Mouse (Mus musculus) adrenal gland, adult 10 weeks (tissue): ENCODE results near the gene Gm6164. TPM values are rescaled to one million over a fixed set of nuclear protein-coding genes. Genes with fewer than 3 reads are reported as not detected.

ENCODE experiments used
- polyA plus RNA-seq: library from polyadenylated mRNA; stranded (reverse); fragments of 350-450 nt; fragmentation: Illumina TruSeq; extraction: RNeasy Lipid Tissue Mini Kit (QIAGEN cat#74804); gene quantifications from one replicate; pipeline ENCODE4 v1.2.3, GENCODE M21; 2014; ENCODE audit warnings: low read depth, low replicate concordance

Gm6164 gene
- not detected for polyA plus RNA-seq

GRCm38 (mm10) chr7:20205507-20205906 is at the start of gene Gm6164:
Gene Gm6164 (minus strand): TSS chr7:20205607.

GRCm38 (mm10) chr7:20233728-20234127 is 28.3 kb upstream of the Gm6164 start, which contains the start of gene Gm4498:
Gene Gm4498 (minus strand): TSS chr7:20233828.

GRCm38 (mm10) chr7:20193410-20193809 is 12.0 kb downstream of the Gm6164 start, which contains the start of gene Vmn1r95:
Gene Vmn1r95 (plus strand): TSS chr7:20193710.

GRCm38 (mm10) chr7:20168277-20168676 is 37.1 kb downstream of the Gm6164 start, which contains the start of gene Vmn1r94:
Gene Vmn1r94 (minus strand): TSS chr7:20168377.

Other genes starting within 250 kb of the Gm6164 start
- not detected for gene Ceacam20, start 240.2 kb downstream of the Gm6164 start, polyA plus RNA-seq
- gene Nlrp9b, start 214.1 kb downstream of the Gm6164 start, polyA plus RNA-seq, result not detected
- not detected for gene Vmn1r91, start 105.9 kb downstream of the Gm6164 start, polyA plus RNA-seq
- not detected for gene Gm16442, start 83.0 kb downstream of the Gm6164 start, polyA plus RNA-seq
- not detected for gene Vmn1r93, start 66.5 kb downstream of the Gm6164 start, polyA plus RNA-seq
- not detected for gene Vmn1r94, start 37.2 kb downstream of the Gm6164 start, polyA plus RNA-seq
- gene Vmn1r95, start 11.9 kb downstream of the Gm6164 start, polyA plus RNA-seq, result not detected
- gene Gm4498, start 28.2 kb upstream of the Gm6164 start, polyA plus RNA-seq, result not detected
- gene Gm5890, start 57.2 kb upstream of the Gm6164 start, polyA plus RNA-seq, result not detected
- gene Gm4133, start 128.5 kb upstream of the Gm6164 start, polyA plus RNA-seq, result not detected
- gene Gm5728, start 169.8 kb upstream of the Gm6164 start, polyA plus RNA-seq, result not detected
- not detected for gene Vmn1r100, start 212.3 kb upstream of the Gm6164 start, polyA plus RNA-seq
- not detected for gene Vmn1r101, start 237.0 kb upstream of the Gm6164 start, polyA plus RNA-seq